Mouse (Mus musculus) C3H10T1/2 (cell line): Measurements from ENCODE around the gene Mmp24. TPM values are rescaled to one million over a fixed set of nuclear protein-coding genes. Genes with fewer than 3 reads are reported as not detected.

Experiments used
- polyA plus RNA-seq, 2 experiments: library from polyadenylated mRNA; unstranded; fragments of >200 nt; fragmentation: generic; extraction: Trizol; gene quantifications; one replicate each; pipeline ENCODE4 v1.2.1; 2012; ENCODE audit warnings: missing spikeins in 2 of 2

Gene Mmp24
- under 1 TPM; 0.11 to 0.15 TPM for polyA plus RNA-seq

DNA sequence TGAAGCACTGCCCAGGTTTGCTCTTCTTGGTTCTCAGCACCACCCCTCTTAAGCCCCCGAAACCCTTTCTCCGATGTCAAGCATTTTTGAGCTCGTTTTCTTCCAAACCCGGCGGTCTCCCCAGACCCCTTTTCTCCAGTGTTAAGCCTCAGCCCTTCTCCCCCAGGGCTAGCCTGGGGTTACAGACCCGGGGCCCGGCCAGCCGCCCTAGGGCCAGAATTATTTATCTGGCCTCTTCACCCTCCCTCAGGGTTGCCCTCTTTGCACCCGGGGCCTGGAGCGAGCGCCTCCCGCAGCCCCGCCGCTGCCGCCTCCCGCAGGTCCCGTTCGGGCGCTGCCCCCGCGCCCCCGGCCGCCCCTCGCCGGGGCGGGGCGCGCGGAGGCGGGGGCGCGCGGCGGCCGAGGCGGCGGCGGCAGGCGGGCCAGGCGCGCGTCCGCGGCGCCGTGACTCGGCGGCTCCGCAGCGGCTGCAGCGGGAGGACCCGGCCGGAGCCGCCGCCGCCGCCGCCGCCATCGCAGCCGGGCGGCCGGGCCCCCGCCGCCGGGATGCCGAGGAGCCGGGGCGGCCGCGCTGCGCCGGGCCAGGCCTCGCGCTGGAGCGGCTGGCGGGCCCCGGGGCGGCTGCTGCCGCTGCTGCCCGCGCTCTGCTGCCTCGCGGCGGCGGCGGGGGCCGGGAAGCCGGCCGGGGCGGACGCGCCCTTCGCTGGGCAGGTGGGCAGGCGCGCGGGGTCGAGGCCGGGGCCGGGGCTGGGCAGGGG, at the start of gene Mmp24:
Gene Mmp24 (plus strand): TSS at position 416 of the 758 bp plus-strand sequence.

DNA sequence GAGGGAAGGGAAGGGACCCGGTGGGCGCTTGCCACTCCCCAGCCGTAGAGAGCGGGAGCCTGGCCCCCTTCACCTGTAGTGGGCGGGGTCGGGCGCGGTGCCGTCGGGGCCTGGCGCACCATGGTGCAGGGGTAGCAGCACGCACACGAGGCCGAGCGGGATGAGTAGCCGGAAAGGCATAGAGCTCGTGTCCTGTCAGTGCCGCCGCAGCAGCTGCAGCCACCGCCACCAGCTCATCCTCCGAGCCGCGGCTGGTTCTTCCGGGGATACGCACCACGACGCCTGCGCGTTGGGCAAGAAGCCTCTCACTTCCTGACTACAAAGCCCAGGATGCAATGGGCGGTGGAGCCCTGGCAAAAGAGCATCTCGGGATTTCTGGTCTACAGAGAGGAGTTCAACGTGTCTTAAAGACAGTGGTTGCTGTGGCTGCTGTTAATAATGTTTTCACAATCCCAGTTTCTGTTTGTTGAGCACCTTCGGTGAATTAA, 45.9 kb upstream of the Mmp24 start, which contains the start of gene Edem2:
Gene Edem2 (minus strand): TSS at position 318 of the 488 bp plus-strand sequence.

DNA sequence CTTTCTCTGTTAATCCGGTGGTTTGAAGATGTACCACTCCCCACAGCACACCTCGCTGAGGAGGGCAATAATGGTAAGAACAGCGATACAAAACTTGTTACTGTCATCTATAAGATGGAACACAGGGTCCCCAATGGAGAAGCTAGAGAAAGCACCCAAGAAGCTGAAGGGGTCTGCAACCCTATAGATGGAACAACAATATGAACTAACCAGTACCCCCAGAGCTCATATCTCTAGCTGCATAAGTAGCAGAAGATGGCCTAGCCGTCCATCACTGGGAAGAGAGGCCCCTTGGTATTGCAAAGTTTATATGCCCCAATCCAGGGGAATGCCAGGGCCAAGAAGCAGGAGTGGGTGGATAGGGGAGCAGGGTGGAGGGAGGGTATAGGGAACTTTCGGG, 39.4 kb upstream of the Mmp24 start, which contains the start of gene Gm17581:
Gene Gm17581 (minus strand): TSS at position 101 of the 400 bp plus-strand sequence.

DNA sequence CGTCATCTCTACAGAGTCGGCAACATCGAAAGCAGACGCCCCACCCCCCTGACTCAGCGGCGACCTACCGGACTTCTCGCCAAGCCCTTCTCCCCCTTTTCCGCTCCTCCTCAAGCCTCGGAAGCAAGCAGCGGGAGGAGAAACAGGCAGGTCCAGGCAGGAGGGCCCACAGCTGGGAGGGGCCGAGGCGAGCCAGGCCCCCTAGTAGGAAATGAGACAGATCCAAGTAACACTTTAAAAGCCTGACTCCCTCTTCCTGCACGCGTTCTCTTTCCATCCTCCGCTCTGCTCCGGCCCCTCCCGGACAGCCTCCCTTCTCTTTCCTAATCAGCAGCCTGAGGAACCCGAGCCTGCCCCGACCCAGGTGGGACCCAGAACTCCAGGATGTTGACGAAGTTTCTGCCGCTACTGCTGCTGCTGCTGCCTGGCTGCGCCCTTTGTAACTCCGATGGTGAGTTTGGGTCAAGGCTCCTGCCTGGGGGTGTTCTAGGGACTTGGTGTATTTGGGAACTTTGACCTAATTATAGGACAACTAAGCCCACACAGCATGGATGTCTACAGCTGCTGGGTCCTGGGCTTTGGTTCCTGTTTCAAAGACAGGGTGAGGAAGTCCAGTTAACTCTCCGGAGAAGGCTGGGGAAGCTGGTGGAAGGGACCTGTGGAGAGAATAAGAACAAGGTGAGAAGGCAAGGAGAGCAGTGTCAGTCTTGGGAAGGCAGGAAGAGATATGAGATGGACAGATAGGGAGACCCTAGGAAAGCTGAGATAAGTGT, 23.9 kb upstream of the Mmp24 start, which contains the start of gene Procr:
Gene Procr (plus strand): TSS at position 104 of the 773 bp plus-strand sequence.

DNA sequence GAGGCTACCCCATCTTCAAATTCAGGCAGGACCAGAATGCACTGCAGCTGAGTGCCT, 44.1 kb downstream of the Mmp24 start, which contains the start of gene BC029722:
Gene BC029722 (minus strand): TSS at position 35 of the 57 bp plus-strand sequence.

DNA sequence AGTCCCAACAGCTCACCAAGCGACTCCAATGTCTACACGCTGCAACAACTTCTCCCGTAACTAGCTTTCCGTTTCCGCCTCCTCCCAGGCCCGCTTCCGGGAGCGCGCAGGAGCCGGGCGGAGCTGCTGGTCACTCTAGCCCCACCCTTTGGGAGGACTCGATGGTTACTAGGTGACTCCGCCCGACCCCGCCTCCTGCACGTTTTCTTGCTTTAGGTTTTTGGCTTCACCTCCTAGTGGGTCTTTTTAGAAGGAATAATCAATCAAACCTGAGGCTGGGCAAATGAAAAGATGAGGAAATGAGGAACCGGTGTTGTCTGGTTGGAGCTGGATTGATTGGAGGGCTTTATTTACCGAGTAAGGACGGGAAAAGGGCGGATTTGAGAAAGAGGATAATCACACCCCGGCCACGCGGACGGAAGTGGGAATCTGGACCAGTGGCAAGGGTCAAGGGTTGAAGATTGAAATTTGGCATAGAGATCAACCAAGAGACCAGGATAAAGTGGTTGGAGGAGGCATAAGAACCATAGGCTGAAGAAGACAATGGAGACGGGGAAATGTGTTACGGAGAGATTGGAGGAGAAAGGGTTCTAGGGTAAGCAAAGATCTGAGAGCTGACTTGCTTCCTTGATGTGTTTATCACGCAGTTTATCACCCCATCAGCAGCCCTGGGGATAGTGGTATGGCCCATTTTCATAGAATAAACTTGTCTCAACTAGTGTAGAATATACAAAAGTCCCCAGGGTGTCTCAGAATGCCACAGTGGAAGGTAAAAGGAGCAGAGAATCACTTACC, 51.7 kb downstream of the Mmp24 start, which contains the start of gene Eif6:
Gene Eif6 (minus strand): TSS at position 296 of the 795 bp plus-strand sequence.

DNA sequence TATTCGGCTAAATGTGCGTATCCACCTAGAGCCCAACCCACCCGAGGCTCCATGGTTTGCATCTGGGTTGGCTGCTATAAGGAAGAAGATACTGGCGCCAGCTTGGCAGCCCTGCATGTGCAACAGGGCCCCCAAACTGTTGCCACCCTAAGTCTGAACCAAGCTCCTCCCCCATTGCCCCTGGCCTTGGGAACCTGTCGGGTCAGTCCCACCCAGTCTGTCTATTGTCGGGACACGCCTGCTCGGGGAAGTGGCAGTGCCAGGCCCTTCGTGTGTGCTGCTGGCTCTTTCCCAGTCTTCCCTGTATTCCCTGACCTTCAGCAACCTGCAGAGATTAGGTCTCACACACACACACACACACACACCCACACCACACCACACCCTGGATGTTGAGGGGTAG, 59.6 kb downstream of the Mmp24 start, which contains the start of gene Fam83c:
Gene Fam83c (minus strand): TSS at position 123 of the 400 bp plus-strand sequence.

Other genes starting within 250 kb of the Mmp24 start
- gene Gss, start 182.5 kb upstream of the Mmp24 start, polyA plus RNA-seq = 10 to 100 TPM; 28.2 to 38.3 TPM
- under 1 TPM; 0.02 to 0.12 TPM for gene Myh7b, start 164.1 kb upstream of the Mmp24 start, polyA plus RNA-seq
- gene Trpc4ap, start 83.0 kb upstream of the Mmp24 start, polyA plus RNA-seq = 100 to 1,000 TPM in 1 of 2 experiments, 10 to 100 TPM in 1; 43.1 to 143 TPM
- gene Edem2, start 45.9 kb upstream of the Mmp24 start, polyA plus RNA-seq = 10 to 100 TPM; 17.7 to 35.3 TPM
- not detected for gene Gm17581, start 39.5 kb upstream of the Mmp24 start, polyA plus RNA-seq
- gene Procr, start 24.2 kb upstream of the Mmp24 start, polyA plus RNA-seq = 1 to 10 TPM; 4.4 to 7.8 TPM
- gene BC029722, start 44.1 kb downstream of the Mmp24 start, polyA plus RNA-seq = 10 to 100 TPM; 42.7 to 60.4 TPM
- 100 to 1,000 TPM; 140 to 603 TPM for gene Eif6, start 51.6 kb downstream of the Mmp24 start, polyA plus RNA-seq
- gene Fam83c, start 59.5 kb downstream of the Mmp24 start, polyA plus RNA-seq = under 1 TPM in 1 of 2 experiments, not detected in 1; 0.01 TPM
- gene Uqcc1, start 155.0 kb downstream of the Mmp24 start, polyA plus RNA-seq = 10 to 100 TPM; 10.3 to 24.6 TPM
- gene Gm15557, start 165.4 kb downstream of the Mmp24 start, polyA plus RNA-seq = under 1 TPM in 1 of 2 experiments, not detected in 1; 0.07 TPM
- gene Gdf5, start 170.0 kb downstream of the Mmp24 start, polyA plus RNA-seq = under 1 TPM; 0.01 to 0.02 TPM
- gene Cep250, start 181.1 kb downstream of the Mmp24 start, polyA plus RNA-seq = 10 to 100 TPM in 1 of 2 experiments, 1 to 10 TPM in 1; 3.8 to 12.5 TPM
- gene 6430550D23Rik, start 232.6 kb downstream of the Mmp24 start, polyA plus RNA-seq = under 1 TPM; 0.01 to 0.76 TPM
- gene Ergic3, start 232.7 kb downstream of the Mmp24 start, polyA plus RNA-seq = 100 to 1,000 TPM; 330 to 541 TPM